Mouse (Mus musculus): ENCODE measurements around the gene Oog2. TPM values are rescaled to one million over a fixed set of nuclear protein-coding genes. Genes with fewer than 3 reads are reported as not detected.
"Not testable (repeated sequence)": the region's sequence is repeated elsewhere in the genome, so short reads cannot be mapped to it uniquely, and the experiment has no call there.

Oog2 gene
- not detected for total RNA-seq (2021)

- DNase-seq (ENCODE audit: extremely low spot score in 1 of 2, low spot score in 2 of 2): no peak
- intact Hi-C loops (cut with DNase I): no loop called here
Measured at GRCm38 (mm10) chr4:144190419-144190818, at the start of gene Oog2. Gene Oog2 (plus strand): TSS chr4:144190719.

- DNase-seq (ENCODE audit: extremely low spot score in 1 of 2, low spot score in 2 of 2): no peak
- intact Hi-C loops (cut with DNase I): no loop called here
Measured at GRCm38 (mm10) chr4:144162563-144162962, 28.0 kb upstream of the Oog2 start, which contains the start of gene Oog3. Gene Oog3 (minus strand): TSS chr4:144162663.

GRCm38 (mm10) chr4:144213218-144213617 lies 22.7 kb downstream of the Oog2 start, which contains the start of gene C87977:
Gene C87977 (minus strand): TSS chr4:144213318.
- intact Hi-C loops (cut with DNase I); DNase-seq (ENCODE audit: extremely low spot score in 1 of 2, low spot score in 2 of 2): not testable (repeated sequence)

Other genes starting within 250 kb of the Oog2 start
- gene Pramef25, start 239.7 kb upstream of the Oog2 start, total RNA-seq (2021): not detected
- not detected for gene Gm13101, start 223.8 kb upstream of the Oog2 start, total RNA-seq (2021)
- not detected for gene Pramef17, start 196.3 kb upstream of the Oog2 start, total RNA-seq (2021)
- not detected for gene Pramel4, start 131.6 kb upstream of the Oog2 start, total RNA-seq (2021)
- not detected for gene Gm13102, start 84.2 kb upstream of the Oog2 start, total RNA-seq (2021)
- gene Oog3, start 28.1 kb upstream of the Oog2 start, total RNA-seq (2021): not detected
- gene C87977, start 22.6 kb downstream of the Oog2 start, total RNA-seq (2021): not detected
- gene Pramel5, start 89.8 kb downstream of the Oog2 start, total RNA-seq (2021): not detected
- gene Gm13128, start 139.5 kb downstream of the Oog2 start, total RNA-seq (2021): not detected
- gene Gm13119, start 167.2 kb downstream of the Oog2 start, total RNA-seq (2021): not detected
- not detected for gene Pramef20, start 187.2 kb downstream of the Oog2 start, total RNA-seq (2021)
- gene Pramef12, start 217.7 kb downstream of the Oog2 start, total RNA-seq (2021): not detected
- not detected for gene 1700012P22Rik, start 248.1 kb downstream of the Oog2 start, total RNA-seq (2021)

Measured in left cerebral cortex, postnatal 10 days (tissue).